Mouse (Mus musculus): Measurements from ENCODE around the gene Smoc1.

The Smoc1 gene

DNA sequence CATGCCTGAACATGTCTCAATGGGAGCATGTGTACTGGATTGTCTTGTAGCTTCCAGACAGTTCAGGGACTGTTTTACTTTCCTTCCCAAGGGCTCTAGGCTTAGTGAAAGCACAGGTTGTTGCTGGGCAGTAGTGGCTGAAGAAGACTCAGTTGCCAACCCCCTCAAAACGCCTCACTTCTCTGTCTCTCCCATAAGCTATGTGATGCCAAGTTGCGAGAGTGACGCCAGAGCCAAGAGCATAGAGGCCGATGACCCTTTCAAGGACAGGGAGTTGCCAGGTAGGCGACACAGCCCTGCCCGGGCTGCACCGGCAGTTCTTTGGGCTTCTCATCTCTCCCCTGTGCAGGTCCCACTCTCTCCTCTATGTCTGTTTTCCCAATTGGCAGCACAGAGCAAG, 141.4 kb downstream of the Smoc1 start:
- DNase-seq (ENCODE audit: low spot score in 2 of 2), result no peak

DNA sequence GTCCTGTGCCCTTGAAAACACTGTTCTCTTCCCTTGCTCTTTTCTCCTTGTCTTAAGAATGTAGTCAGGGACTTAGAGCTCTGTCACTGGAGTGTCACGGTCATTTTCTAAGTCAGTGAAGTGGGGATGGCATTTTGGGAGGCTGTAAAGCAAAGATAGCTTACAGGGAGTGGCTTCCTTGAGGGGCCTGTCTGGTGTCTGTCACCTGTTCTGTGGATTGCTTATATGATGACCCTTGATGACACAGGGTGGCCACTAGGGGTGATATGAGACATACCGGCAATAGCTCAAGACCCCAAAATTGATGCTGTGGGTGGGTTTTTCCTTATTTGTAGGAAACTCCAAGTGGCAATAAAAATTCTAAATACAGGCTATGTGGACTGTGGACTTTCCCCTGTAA, 141.9 kb downstream of the Smoc1 start:
- DNase-seq (ENCODE audit: low spot score in 2 of 2), result no peak

DNA sequence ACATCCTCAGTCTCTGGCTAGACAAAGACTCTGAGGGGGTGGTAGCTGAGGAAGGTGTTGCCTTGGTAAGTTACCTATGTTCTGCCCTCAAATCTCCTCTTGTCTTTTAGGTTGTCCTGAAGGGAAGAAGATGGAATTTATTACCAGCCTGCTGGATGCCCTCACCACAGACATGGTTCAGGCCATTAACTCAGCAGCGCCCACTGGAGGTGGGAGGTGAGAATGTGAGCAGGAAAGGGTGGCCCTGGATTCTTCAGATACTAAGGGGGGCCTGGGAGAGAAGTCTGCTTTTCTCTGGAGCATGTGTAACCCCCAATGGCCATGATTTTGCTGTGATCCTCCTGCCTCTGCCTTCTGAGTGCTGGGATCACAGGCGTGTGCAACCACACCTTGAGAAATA, 143.5 kb downstream of the Smoc1 start:
- DNase-seq (ENCODE audit: low spot score in 2 of 2), result no peak

DNA sequence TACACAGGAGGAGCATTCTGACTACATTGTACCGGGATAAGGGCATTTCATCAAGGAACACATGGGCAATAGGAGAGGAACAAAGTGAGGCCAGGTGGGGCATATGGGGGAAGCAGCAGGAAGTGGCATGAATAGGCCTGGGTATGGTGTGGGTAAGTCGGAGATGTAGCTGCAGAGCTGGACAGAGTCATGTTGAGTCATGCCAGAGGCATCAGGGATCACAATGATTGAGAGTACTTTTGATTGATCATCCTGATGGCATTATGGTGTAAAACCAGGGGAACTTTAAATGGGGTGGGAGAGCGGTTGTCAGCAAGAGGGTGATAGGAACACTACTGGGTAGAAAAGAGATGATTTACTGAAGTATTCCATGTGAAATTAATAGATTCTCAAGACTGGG, 146.4 kb downstream of the Smoc1 start:
- no peak for DNase-seq (ENCODE audit: low spot score in 2 of 2)

DNA sequence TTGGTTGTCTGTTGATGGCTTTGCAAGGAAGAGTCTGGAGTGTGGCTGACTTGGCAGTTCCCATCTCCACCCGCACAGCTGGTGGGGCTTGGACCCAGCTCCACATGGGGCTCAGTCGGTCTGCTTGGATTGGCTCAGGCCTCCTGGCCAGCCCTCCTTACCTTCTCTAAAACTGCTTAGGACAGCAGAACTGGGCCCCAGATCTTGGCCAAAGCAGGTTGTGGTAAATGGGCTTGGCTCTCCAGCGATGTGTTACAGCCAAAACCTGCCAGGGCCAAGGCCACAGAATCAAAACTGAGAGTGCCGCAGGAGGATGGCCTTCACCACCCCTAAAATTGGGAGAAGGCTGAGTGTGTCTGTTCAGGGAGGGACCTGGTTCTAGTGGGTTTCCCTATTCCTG, 147.3 kb downstream of the Smoc1 start:
- DNase-seq (ENCODE audit: low spot score in 2 of 2), result no peak

DNA sequence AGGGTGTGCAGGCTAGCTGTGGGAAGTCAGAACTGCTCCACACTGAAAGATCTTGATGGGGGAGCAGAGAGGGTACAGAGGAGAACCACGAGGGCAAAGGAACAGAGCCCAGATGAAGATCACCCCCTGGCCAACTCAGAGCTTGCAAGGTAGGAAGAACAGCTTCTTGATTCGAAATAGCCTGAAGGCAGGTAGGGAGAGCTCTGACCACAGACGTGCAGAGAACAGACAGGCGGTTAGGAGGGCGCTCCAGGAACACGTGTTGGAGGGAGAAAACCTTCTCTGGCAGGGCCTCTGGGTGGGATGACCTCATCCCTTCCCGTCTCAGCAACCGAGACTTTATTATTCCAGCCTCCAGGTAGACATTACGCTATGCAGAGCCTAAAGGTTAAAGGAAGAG, 148.6 kb downstream of the Smoc1 start:
- no peak for DNase-seq (ENCODE audit: low spot score in 2 of 2)

DNA sequence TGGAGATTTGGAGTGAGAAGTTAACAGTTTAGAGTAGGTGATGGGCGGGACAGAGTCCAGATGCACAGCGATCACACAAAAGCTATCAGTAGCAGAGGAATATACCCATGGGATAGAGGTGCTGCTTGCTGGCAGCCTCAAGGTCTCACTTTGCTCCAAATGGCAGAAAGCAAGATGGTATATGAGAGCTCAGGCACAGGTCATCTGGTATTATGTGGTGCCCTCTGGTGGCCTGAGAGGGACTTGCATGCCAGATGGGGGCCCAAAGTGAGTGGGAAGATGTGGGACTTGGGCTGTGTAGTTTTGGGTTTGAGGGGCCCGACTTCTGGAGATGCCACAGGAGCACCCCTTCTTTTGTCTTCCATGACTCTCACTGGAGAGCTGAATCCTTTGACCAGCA, 155.5 kb downstream of the Smoc1 start:
- peak; percentile 30 to 58 for DNase-seq (ENCODE audit: low spot score in 2 of 2)

DNA sequence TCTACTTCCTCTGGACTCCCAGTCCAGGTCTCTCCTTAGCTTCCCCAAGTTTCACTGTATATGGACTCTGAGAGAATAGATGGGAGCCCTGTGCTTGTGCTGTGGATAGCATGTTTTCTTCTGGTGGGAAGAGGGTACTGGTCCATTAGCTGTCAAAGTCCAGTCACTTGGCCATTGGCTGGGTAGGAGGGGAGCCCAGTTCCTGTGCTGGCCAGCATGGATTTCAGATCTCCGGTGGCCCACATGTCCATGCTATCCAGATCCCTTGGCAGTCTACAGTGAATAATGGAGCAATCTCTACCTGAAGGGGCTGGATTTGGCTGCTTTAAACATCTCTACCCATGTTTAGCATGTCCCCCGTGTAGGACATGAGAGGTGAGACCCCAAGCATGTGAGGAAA, 158.4 kb downstream of the Smoc1 start:
- DNase-seq (ENCODE audit: low spot score in 2 of 2), result no peak

DNA sequence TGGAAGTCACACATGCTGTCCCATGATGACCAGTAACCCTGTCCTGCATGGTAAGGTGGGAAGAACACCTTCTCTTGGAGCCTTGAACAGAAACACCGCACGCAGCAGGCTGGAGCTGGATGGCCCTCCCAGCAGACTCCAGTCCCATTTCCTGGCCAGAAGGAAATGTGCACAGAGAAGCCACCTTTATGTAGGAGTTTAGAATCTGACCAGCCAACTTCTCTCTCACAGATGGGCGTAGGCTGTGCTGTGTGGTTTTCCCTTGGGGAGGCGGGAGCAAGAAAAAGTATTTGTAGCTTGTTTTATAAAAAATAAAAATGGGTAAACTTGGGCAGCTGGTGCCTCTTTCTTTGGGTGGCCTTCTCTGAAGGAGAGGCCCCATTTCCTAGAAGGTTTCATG, 159.5 kb downstream of the Smoc1 start:
- DNase-seq (ENCODE audit: low spot score in 2 of 2), result no peak

DNA sequence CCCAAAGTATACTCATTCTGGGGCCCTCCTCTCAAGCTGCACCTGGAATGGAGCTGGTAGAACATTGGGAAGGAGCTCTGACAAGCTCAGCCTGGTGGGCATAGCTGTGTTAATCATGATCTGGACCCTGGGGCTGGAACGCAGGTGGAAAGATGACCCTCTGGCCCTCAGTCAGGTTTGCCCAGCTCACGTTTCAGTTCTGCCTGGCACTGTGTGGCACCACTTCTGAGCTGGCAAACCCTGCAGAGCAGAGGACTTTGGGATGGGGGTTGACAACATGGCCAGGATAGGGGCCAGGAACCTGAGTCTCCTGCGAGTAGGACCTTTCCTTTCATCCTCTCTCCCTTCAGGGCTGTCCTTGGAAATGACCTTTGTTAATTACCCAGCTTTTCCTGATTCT, 160.1 kb downstream of the Smoc1 start:
- no peak for DNase-seq (ENCODE audit: low spot score in 2 of 2)

DNA sequence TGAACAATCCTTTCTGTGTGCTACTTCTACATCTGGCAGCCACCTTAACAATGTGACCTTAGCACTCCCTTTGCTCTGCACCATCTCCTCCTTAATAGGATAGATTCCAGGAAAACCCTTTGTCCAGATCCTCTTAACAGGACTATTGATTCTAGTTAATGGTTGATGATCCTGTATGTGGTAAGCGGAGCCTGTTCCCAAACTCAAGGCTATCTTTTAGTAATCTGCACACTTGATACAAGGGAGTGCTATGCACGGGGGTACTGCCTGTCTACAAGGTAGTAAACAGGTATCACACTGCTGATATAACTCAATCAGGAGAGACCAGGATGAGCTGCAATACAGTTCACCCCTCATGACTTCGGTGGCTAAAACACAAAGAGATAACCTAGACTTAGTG, 161.8 kb downstream of the Smoc1 start:
- DNase-seq (ENCODE audit: low spot score in 2 of 2), result no peak

DNA sequence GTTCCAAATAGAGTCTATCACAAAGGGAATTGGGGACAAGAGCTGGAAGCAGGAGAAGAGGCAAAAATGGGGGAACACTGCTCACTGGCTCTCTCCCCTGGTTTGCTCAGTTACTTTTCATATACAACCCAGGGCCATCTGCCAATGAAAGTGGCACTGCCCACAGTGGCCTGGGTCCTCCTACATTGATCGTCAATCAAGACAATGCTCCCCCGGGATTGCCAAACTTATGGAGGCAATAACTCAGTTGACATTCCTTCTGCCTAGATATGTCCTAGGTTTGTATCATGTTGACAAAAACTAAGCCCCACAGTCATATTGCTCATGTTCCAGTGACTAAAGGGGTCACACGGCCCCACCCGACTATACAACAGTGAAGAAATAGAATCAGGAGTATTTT, 162.4 kb downstream of the Smoc1 start:
- no peak for DNase-seq (ENCODE audit: low spot score in 2 of 2)

DNA sequence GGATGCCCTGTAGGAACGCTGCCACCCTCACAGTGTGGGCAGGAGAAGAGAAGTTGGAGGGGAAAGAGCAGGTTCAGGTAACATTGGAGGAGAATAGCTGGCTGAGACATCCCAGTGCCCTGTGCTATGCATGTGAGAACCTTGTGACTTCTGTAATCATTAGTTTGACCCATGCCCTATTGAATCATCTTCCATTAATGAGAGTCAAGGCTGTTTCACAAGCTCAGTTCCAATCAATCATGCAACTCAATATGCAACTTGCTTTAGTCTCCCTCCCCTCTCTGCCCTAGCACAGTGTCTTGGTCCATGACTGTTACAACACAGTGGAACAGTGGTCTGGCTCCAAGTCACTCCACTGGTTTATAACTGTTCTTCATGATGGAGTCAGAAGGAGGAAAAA, 163.0 kb downstream of the Smoc1 start:
- no peak for DNase-seq (ENCODE audit: low spot score in 2 of 2)

DNA sequence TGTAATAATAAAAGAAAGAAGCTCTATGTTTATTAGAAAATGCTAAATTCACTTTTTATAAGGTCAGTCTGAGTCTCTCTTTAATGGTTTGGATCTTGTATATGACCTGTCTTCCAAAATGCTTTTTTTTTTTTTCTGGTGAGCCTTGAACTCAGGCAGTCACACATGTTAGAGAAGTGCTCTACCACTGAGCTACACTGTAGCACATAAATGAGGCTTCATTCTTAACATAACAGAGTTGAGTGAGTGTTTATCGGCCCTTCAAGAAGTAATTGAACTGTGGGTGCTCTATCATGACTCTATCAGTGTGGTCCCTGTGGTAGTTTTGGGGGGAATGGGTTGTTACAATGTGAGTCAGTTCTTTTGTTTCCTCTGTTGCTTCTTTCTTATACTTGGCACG, 167.4 kb downstream of the Smoc1 start:
- DNase-seq (ENCODE audit: low spot score in 2 of 2), result no peak

DNA sequence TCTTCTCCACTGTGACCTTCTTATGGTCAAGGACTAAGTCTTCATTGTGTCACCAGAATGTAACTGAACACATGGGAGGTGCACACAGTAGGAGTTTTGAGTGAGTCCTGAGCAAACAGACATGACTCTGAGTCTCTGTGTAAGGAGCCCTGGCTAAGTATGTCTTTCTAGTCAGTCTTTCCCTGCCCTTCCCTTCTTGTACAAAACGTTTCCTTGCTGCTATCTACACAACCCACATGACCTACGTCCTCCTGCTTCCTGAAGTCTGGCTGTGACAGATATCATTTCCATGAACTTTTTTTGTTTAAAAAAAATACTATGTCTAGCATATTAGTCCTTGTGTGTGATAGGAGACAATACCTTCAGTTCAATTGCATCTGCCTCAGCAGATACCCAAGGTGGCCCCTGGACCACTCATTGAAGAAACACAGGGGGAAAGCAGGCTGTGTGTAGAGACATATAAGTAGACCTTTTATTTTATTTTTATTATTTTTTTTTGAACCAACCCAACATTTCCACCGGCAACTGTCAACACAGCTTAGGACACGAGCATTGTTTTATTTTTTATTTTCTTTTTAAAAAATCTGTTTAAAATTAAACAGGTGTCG, 171.0 kb downstream of the Smoc1 start:
- DNase-seq (ENCODE audit: low spot score in 2 of 2), result no peak

DNA sequence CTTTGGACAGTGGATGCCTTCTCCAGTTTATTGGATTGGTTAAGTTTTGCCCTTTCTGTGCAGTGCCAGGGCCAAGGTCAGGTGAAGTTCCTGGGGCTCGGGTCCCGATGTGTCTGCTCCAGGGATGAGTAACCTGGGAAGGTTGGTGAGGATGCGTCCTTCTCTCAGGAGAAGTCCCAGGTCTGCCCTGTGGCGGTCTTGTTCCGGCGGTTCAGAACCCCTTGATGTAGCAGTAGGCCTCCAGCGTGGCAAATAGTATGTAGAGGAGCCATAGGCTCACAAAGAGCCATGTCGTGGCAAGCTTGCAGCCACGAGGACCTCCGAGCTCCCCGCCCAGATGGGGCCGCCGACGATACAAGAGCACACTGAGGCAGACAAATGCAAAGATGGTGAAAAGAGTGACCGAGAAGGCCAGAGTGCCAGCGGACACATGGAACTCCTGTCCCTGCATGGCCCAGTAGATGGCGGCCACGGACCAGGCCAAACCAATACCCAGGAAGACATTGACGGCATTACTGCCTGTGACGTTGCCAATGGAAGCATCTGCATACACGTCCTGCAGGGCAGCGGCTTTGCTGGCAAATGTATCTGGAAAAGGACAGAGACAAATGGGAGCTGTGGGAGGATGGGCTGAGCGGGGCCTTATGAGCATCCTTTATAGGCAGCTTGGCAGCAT, 172.8 kb downstream of the Smoc1 start:
- DNase-seq (ENCODE audit: low spot score in 2 of 2), result peak in 1 of 2 experiments; percentile 22

DNA sequence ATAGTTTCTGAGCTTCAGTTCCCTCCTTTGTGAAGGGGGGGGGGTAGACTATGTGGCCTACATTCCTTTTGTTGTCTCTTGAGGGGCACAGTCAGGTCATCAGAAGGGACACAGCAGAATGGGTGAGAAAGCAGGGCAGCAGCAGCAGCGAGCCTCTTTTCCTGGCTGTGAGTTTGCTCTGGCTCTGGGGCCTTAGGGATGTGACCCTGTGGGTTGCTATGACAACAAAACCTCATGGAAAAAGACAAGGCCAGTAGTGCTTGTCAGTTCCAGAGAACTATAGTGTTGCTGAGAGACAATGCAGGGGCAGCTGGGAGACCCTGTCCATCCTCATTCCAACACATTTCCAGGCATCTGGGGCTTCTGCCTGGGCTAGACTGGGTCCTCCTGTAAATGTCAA, 176.6 kb downstream of the Smoc1 start:
- no peak for DNase-seq (ENCODE audit: low spot score in 2 of 2)

DNA sequence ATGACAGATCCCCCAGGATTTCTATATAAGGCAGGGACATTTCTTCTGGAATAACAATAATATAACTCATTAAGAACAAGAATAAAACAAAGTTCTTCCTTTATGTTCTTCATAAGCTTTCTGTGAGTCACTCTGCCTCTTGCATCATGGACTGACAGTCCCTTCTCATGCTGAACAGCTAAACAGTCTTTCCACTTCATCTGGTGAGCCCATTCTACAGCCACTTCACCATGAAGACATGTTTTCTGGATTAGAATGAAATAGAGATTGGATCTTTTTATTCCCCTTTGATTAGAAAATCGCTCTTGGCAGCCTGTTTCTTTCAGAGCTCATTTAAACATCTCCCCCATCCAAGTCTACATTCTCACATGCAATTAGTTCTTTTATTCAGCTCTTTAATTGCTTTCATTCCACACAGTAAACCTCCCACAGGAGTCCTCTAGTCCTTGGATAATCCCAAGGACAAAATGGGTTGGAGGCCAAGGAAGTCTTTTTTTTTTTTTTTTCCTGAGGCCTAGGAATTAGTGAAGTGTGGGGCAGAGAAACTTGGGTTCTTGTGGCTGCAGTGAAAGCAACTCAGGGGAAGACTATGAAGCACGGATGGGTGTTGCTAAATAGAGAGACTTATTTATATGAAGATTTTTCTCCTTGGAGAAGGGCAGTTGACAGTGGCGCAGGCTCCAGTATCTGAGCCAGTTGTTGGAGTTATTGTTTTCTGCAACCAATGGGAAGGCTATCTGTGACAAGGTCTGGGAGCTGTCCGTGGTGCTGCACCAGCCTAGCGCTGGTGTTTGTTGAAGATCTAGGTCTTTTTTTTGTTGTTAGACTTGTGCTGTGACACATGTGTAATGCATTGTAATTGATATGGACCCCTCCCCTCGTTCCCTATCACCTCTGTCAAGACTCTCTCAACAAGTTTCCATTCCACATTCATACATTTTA, 179.3 kb downstream of the Smoc1 start:
- peak in 1 of 2 experiments; percentile 51 for DNase-seq (ENCODE audit: low spot score in 2 of 2)

DNA sequence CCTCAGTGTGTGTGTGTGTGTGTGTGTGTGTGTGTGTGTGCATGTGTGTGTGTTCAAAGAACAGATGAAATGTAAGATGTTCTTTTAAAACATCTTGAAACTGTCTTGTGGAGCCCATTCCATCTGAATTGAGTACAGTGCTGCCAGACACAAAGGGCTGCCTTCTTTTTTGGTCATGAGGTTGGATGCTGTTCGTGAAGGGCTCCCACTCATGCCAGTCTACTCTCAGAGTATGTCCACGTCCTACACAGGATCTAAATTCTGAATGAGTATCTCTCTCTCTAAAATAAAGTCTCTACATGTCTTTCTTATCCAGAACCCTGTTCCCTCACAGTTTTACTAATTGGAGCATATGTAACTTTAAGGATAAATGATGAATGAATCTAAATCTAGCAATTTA, 182.0 kb downstream of the Smoc1 start:
- no peak for DNase-seq (ENCODE audit: low spot score in 2 of 2)

DNA sequence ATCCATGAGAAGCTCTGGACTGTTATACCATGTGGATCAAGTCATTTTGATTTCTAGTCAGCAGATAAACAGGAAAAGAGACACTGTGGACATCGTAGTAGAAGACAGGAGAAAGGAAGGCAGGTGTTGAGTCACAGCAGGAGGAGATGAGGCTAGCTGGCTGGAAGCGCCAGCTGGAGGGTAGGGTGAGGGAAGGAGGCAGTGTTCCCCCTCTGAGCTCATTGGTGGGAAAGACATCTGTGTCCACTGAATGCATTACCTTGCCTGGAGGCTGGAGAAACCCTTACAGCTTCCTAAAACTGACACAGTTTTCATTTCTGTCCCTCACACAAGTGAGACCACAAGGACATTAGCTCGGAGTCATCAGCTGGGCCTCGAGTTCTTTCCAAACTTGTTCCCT, 192.7 kb downstream of the Smoc1 start:
- no peak for DNase-seq (ENCODE audit: low spot score in 2 of 2)

DNA sequence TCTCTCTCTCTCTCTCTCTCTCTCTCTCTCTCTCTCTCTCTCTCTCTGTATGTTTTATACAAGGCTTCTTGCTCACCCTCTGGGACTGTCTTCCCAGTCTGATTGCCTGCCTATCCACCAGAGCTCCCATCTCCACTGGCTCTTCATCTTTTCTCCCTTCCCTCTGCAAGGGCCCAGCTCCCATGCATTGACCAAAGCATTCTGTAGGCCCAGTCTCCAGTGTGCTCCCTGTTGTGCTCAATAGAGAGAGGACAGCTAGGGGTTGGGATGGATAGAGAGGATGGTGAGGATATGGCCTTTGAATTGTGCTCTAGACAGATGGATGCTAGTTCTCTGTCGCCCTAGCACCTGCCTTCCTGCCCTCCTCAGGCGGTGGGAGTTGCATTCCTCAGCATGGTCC, 196.7 kb downstream of the Smoc1 start:
- DNase-seq (ENCODE audit: low spot score in 2 of 2), result no peak

DNA sequence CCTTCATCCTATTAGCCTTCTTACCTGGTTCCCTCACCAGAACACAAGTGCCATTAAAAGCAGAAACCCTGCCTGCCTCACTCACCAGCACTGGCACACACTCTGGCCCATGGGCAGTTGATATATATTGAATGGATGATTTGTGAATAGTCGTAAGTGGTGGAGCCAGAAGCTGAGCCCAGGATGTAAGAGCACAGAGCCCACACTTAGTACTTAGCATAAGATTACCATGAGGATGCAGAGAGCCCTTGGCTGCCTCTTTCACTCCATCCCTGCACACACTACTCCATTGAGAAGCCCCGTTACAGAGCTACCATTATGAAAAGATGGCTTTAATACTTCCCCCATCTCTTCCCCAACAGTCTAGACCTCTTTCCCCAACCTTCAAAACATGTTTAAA, 198.2 kb downstream of the Smoc1 start:
- DNase-seq (ENCODE audit: low spot score in 2 of 2), result no peak
